Mouse (Mus musculus) spleen, adult 18-20 months (tissue): Measurements from ENCODE around the gene Abtb1.
A peak's percentile ranks its signal among the peaks of the same experiment; 100 is the strongest.

Source experiments
- DNase-seq, 2 experiments: peaks; one replicate each; pipeline ENCODE4 v3.0.0; 2022; ENCODE audit warnings: mixed read lengths in 2 of 2

The Abtb1 gene

GRCm38 (mm10) chr6:88828206-88829009 lies 13.4 kb downstream of the Abtb1 start:
- DNase-seq: no peak

GRCm38 (mm10) chr6:88827395-88828205 lies 14.2 kb downstream of the Abtb1 start:
- DNase-seq: no peak

- no peak for DNase-seq
These were observed 14.8 kb downstream of the Abtb1 start for GRCm38 (mm10) chr6:88826965-88827364.

- no peak for DNase-seq
These were observed 15.2 kb downstream of the Abtb1 start for GRCm38 (mm10) chr6:88826545-88826944.

- DNase-seq: no peak
These were observed 15.7 kb downstream of the Abtb1 start for GRCm38 (mm10) chr6:88826088-88826487.

- no peak for DNase-seq
These were observed 17.6 kb downstream of the Abtb1 start for GRCm38 (mm10) chr6:88824183-88824582.

- DNase-seq: no peak
These were observed 19.9 kb downstream of the Abtb1 start for GRCm38 (mm10) chr6:88821901-88822300.

- no peak for DNase-seq
These were observed 20.5 kb downstream of the Abtb1 start for GRCm38 (mm10) chr6:88821294-88821693.

- no peak for DNase-seq
These were observed 20.9 kb downstream of the Abtb1 start for GRCm38 (mm10) chr6:88820853-88821252.

GRCm38 (mm10) chr6:88816913-88817312 lies 24.9 kb downstream of the Abtb1 start:
- no peak for DNase-seq

- DNase-seq: no peak
These were observed 26.3 kb downstream of the Abtb1 start for GRCm38 (mm10) chr6:88815489-88815888.

- no peak for DNase-seq
These were observed 26.7 kb downstream of the Abtb1 start for GRCm38 (mm10) chr6:88815036-88815435.

GRCm38 (mm10) chr6:88813832-88814231 lies 28.0 kb downstream of the Abtb1 start:
- DNase-seq: no peak

- DNase-seq: peak in 1 of 2 experiments; percentile 42
These were observed 28.9 kb downstream of the Abtb1 start for GRCm38 (mm10) chr6:88812886-88813285.

GRCm38 (mm10) chr6:88811880-88812400 lies 29.8 kb downstream of the Abtb1 start:
- no peak for DNase-seq

- DNase-seq: no peak
These were observed 30.4 kb downstream of the Abtb1 start for GRCm38 (mm10) chr6:88811396-88811795.

GRCm38 (mm10) chr6:88810291-88810690 lies 31.5 kb downstream of the Abtb1 start:
- no peak for DNase-seq

GRCm38 (mm10) chr6:88809091-88810037 lies 32.4 kb downstream of the Abtb1 start:
- DNase-seq: no peak

GRCm38 (mm10) chr6:88804966-88805577 lies 36.7 kb downstream of the Abtb1 start:
- DNase-seq: no peak

- DNase-seq: no peak
These were observed 37.7 kb downstream of the Abtb1 start for GRCm38 (mm10) chr6:88803957-88804695.

GRCm38 (mm10) chr6:88803051-88803450 lies 38.7 kb downstream of the Abtb1 start:
- DNase-seq: no peak
